Mouse (Mus musculus): Measurements from ENCODE around the gene Lpar2. TPM values are rescaled to one million over a fixed set of nuclear protein-coding genes. Genes with fewer than 3 reads are reported as not detected.
A peak's percentile ranks its signal among the peaks of the same experiment; 100 is the strongest.

Lpar2 gene
- total and polyA plus RNA-seq, 3 experiments = 0.77 to 2.8 TPM; not detected in 1

- Histone ChIP-seq H3K27ac (ENCODE audit: control insufficient read depth, low read depth, low read length) (peak overlapping the region; percentile 90), H3K27me3 (ENCODE audit: control insufficient read depth in 1 of 2, insufficient read depth in 2 of 2, low read length in 2 of 2) (no peaks in the 10 kb centered on the region), H3K4me1 (ENCODE audit: control insufficient read depth in 1 of 2, insufficient read depth in 2 of 2, low read length in 2 of 2) (peaks cover 4 to 15% of the 10 kb centered on the region in 2 experiments), H3K9ac (ENCODE audit: control insufficient read depth, low read depth, low read length, poor library complexity, severe bottlenecking) (peak overlapping the region; percentile 93), H3K4me3 (ENCODE audit: control insufficient read depth in 1 of 2, insufficient read depth in 1 of 2, low read depth in 2 of 2, low read length in 2 of 2) (peak overlapping the region; percentile 67 to 73), H3K9me3 (replicated peaks; ENCODE audit: insufficient read depth, low read length) (no peaks in the 10 kb centered on the region), H3K36me3 (ENCODE audit: control insufficient read depth in 1 of 2, insufficient read depth in 2 of 2, low read length in 2 of 2) (peaks cover 0 to 14% of the 10 kb centered on the region in 2 experiments; a peak in 3 of 4 replicates), H3K79me2 (ENCODE audit: control insufficient read depth, insufficient read depth, low read length, poor library complexity) (peaks cover 31% of the 10 kb centered on the region)
- no peak for DNase-seq (ENCODE audit: low read depth, low spot score)
- TF ChIP-seq MYC (IDR thresholded peaks at IDR 0.05; ENCODE audit: low read depth, low read length) = peak; percentile 59; the same call in 1 of the 2 replicates
- peak; percentile 81; the same call in 1 of the 2 replicates for TF ChIP-seq E2F4 (IDR thresholded peaks at IDR 0.05; ENCODE audit: borderline replicate concordance, low read depth, low read length)
- TF ChIP-seq NRF1 (IDR thresholded peaks at IDR 0.05; ENCODE audit: insufficient read depth, low read depth, low read length, poor library complexity, severe bottlenecking) = peak; percentile 57
- 0 out of 4 replicates have a peak, but pooled peaks of 1 of the 2 experiments have one; percentile 13 for TF ChIP-seq EP300 (IDR thresholded peaks at IDR 0.05; ENCODE audit: low read depth in 1 of 2, low read length in 2 of 2)
- no peak for TF ChIP-seq TCF12 (IDR thresholded peaks at IDR 0.05; ENCODE audit: low read depth, low read length)
- TF ChIP-seq ZNF384 (IDR thresholded peaks at IDR 0.05; ENCODE audit: low read depth, low read length) = peak; percentile 75
These were observed 31.9 kb upstream of the Lpar2 start for GRCm38 (mm10) chr8:69790364-69790763.

- peak within 1 kb of the TSS; percentile 67 to 73 for H3K4me3 ChIP-seq (ENCODE audit: control insufficient read depth in 1 of 2, insufficient read depth in 1 of 2, low read depth in 2 of 2, low read length in 2 of 2)
- H3K27me3 ChIP-seq (ENCODE audit: control insufficient read depth in 1 of 2, insufficient read depth in 2 of 2, low read length in 2 of 2) = no peaks in the 10 kb centered on the region
- no peaks in the 10 kb centered on the region for H3K9me3 ChIP-seq (replicated peaks; ENCODE audit: insufficient read depth, low read length)
- H3K9ac ChIP-seq (ENCODE audit: control insufficient read depth, low read depth, low read length, poor library complexity, severe bottlenecking) = peak within 1 kb of the TSS; percentile 93
- peaks cover 0 to 14% of the 10 kb centered on the region in 2 experiments; a peak in 3 of 4 replicates for H3K36me3 ChIP-seq (ENCODE audit: control insufficient read depth in 1 of 2, insufficient read depth in 2 of 2, low read length in 2 of 2)
- H3K4me1 ChIP-seq (ENCODE audit: control insufficient read depth in 1 of 2, insufficient read depth in 2 of 2, low read length in 2 of 2) = peaks cover 4 to 15% of the 10 kb centered on the region in 2 experiments
- H3K79me2 ChIP-seq (ENCODE audit: control insufficient read depth, insufficient read depth, low read length, poor library complexity) = peaks cover 31% of the 10 kb centered on the region
- H3K27ac ChIP-seq (ENCODE audit: control insufficient read depth, low read depth, low read length) = peak within 1 kb of the TSS; percentile 90
- DNase-seq (ENCODE audit: low read depth, low spot score) = peak; percentile 96
- TF ChIP-seq NELFE (IDR thresholded peaks at IDR 0.05; ENCODE audit: low read depth, low read length) (peak; percentile 94), POLR2AphosphoS2 (IDR thresholded peaks at IDR 0.05; ENCODE audit: low read length) (peak; percentile 98), MYC (IDR thresholded peaks at IDR 0.05; ENCODE audit: low read depth, low read length) (no peak; the same call in 1 of the 2 replicates), MYB (IDR thresholded peaks at IDR 0.05; ENCODE audit: low read depth, low read length) (peak; percentile 76), KAT2A (conservative IDR thresholded peaks at IDR 0.05; ENCODE audit: low read depth, low read length) (peak; percentile 57), USF2 (IDR thresholded peaks at IDR 0.05; ENCODE audit: borderline replicate concordance in 1 of 2, insufficient read depth in 1 of 2, low read depth in 1 of 2, low read length in 2 of 2) (no peak), BHLHE40 (IDR thresholded peaks at IDR 0.05; ENCODE audit: borderline replicate concordance, low read depth, low read length) (no peak), RAD21 (IDR thresholded peaks at IDR 0.05; ENCODE audit: low read depth, low read length) (no peak), USF1 (IDR thresholded peaks at IDR 0.05; ENCODE audit: low read depth, low read length) (no peak), MAZ (IDR thresholded peaks at IDR 0.05; ENCODE audit: low read depth, low read length) (peak; percentile 35; the same call in 1 of the 2 replicates), NRF1 (IDR thresholded peaks at IDR 0.05; ENCODE audit: insufficient read depth, low read depth, low read length, poor library complexity, severe bottlenecking) (0 out of 2 replicates have a peak, but pooled peaks have one; percentile 4), TCF12 (IDR thresholded peaks at IDR 0.05; ENCODE audit: low read depth, low read length) (peak; percentile 80), ZMIZ1 (IDR thresholded peaks at IDR 0.05; ENCODE audit: low read depth, low read length) (peak; percentile 90), CHD1 (IDR thresholded peaks at IDR 0.05; ENCODE audit: low read depth, low read length) (no peak), CHD2 (IDR thresholded peaks at IDR 0.05; ENCODE audit: low read length) (no peak), E2F4 (IDR thresholded peaks at IDR 0.05; ENCODE audit: borderline replicate concordance, low read depth, low read length) (no peak), GATA1 (IDR thresholded peaks at IDR 0.05; ENCODE audit: low read depth, low read length) (no peak), ZKSCAN1 (IDR thresholded peaks at IDR 0.05; ENCODE audit: low read depth, low read length) (no peak), TAL1 (IDR thresholded peaks at IDR 0.05; ENCODE audit: low read length) (no peak), HCFC1 (IDR thresholded peaks at IDR 0.05; ENCODE audit: low read depth, low read length) (peak; percentile 92), CTCF (IDR thresholded peaks at IDR 0.05 in 2 of 3, conservative IDR thresholded peaks at IDR 0.05 in 1 of 3; ENCODE audit: control insufficient read depth in 1 of 3, insufficient read depth in 1 of 3, low read depth in 2 of 3, low read length in 3 of 3, poor library complexity in 1 of 3, severe bottlenecking in 1 of 3) (no peak), ELF1 (IDR thresholded peaks at IDR 0.05; ENCODE audit: low read depth, low read length) (peak; percentile 93), MAX (IDR thresholded peaks at IDR 0.05; ENCODE audit: low read length) (peak; percentile 40; the same call in 1 of the 2 replicates), RCOR1 (IDR thresholded peaks at IDR 0.05; ENCODE audit: low read depth, low read length) (no peak), SMC3 (IDR thresholded peaks at IDR 0.05; ENCODE audit: low read depth, low read length) (no peak), GABPA (IDR thresholded peaks at IDR 0.05; ENCODE audit: low read depth, low read length) (no peak), MXI1 (IDR thresholded peaks at IDR 0.05; ENCODE audit: low read depth, low read length) (peak; percentile 62), TBP (IDR thresholded peaks at IDR 0.05; ENCODE audit: low read depth, low read length) (peak; percentile 87)
These were observed 31.4 kb upstream of the Lpar2 start, which contains the start of the genes Atp13a1 and Zfp866 for GRCm38 (mm10) chr8:69790773-69791367. Atp13a1 (plus strand) TSS chr8:69791163. Zfp866 (minus strand) TSS chr8:69791178.

Data from MEL (cell line).